Mouse (Mus musculus) T-helper 1 cell (primary cell): ENCODE results near the gene Trim56.
"Not testable (repeated sequence)": the region's sequence is repeated elsewhere in the genome, so short reads cannot be mapped to it uniquely, and the experiment has no call there.

Experiments used
- in situ Hi-C: fragments of 300-600 bp; cut with MboI, MseI; formaldehyde crosslinking; loops from one replicate; pipeline ENCODE4 v1.15.1; 2025; ENCODE audit warnings: high pct_unique_total_duplicates

Gene Trim56

GRCm38 (mm10) chr5:137115866-137116847 lies at the start of gene Trim56:
Gene Trim56 (minus strand): TSS chr5:137116209.
- in situ Hi-C loops = loop anchor here (5.0 kb wide), 1 partner anchor 54 kb away; no protein-coding TSS in a partner anchor

- in situ Hi-C loops = no loop called here
Observed at GRCm38 (mm10) chr5:137161853-137162252, 45.8 kb upstream of the Trim56 start.

GRCm38 (mm10) chr5:137159461-137159860 lies 43.5 kb upstream of the Trim56 start:
- in situ Hi-C loops = loop anchor here (5.0 kb wide), 1 partner anchor 128 kb away; the partner anchor contains the start of gene Ache

- in situ Hi-C loops = no loop called here
Observed at GRCm38 (mm10) chr5:137153289-137153688, 37.3 kb upstream of the Trim56 start.

- in situ Hi-C loops = no loop called here
Observed at GRCm38 (mm10) chr5:137152623-137153022, 36.6 kb upstream of the Trim56 start.

GRCm38 (mm10) chr5:137149272-137149882 lies 33.4 kb upstream of the Trim56 start, which contains the start of gene Muc3:
Gene Muc3 (minus strand): TSS chr5:137149322.
- in situ Hi-C loops = not testable (repeated sequence)

GRCm38 (mm10) chr5:137140836-137141235 lies 24.8 kb upstream of the Trim56 start:
- in situ Hi-C loops = no loop called here

- in situ Hi-C loops = no loop called here
Observed at GRCm38 (mm10) chr5:137138977-137139376, 23.0 kb upstream of the Trim56 start.

- in situ Hi-C loops = no loop called here
Observed at GRCm38 (mm10) chr5:137134959-137135358, 18.9 kb upstream of the Trim56 start.

- in situ Hi-C loops = no loop called here
Observed at GRCm38 (mm10) chr5:137131490-137131889, 15.5 kb upstream of the Trim56 start.

GRCm38 (mm10) chr5:137129281-137129680 lies 13.3 kb upstream of the Trim56 start:
- in situ Hi-C loops = no loop called here

- in situ Hi-C loops = no loop called here
Observed at GRCm38 (mm10) chr5:137123516-137123915, 7.5 kb upstream of the Trim56 start.

GRCm38 (mm10) chr5:137122686-137123193 lies 6.7 kb upstream of the Trim56 start:
- in situ Hi-C loops = no loop called here

GRCm38 (mm10) chr5:137121280-137121679 lies 5.3 kb upstream of the Trim56 start:
- in situ Hi-C loops = no loop called here

GRCm38 (mm10) chr5:137118878-137119277 lies 2.9 kb upstream of the Trim56 start:
- in situ Hi-C loops = loop anchor here (5.0 kb wide), 1 partner anchor 57 kb away; no protein-coding TSS in a partner anchor

- in situ Hi-C loops = loop anchor here (5.0 kb wide), 1 partner anchor 56 kb away; no protein-coding TSS in a partner anchor
Observed at GRCm38 (mm10) chr5:137117994-137118393, 2.0 kb upstream of the Trim56 start.

- in situ Hi-C loops = loop anchor here (5.0 kb wide), 1 partner anchor 55 kb away; no protein-coding TSS in a partner anchor
Observed at GRCm38 (mm10) chr5:137116987-137117386, 978 bp upstream of the Trim56 start.

- in situ Hi-C loops = loop anchor here (5.0 kb wide), 1 partner anchor 53 kb away; no protein-coding TSS in a partner anchor
Observed at GRCm38 (mm10) chr5:137114891-137115561, 983 bp downstream of the Trim56 start.

- in situ Hi-C loops = no loop called here
Observed at GRCm38 (mm10) chr5:137111542-137112408, 4.2 kb downstream of the Trim56 start.

- in situ Hi-C loops = no loop called here
Observed at GRCm38 (mm10) chr5:137110863-137111262, 5.1 kb downstream of the Trim56 start.
